Mouse (Mus musculus): ENCODE measurements at regions not wholly inside any gene's neighbourhood (a gene's known extent, or its start where the extent isn't known, plus 50 kb on each side); places are given as distances from the start of the nearest gene placed in this dataset.

DNA sequence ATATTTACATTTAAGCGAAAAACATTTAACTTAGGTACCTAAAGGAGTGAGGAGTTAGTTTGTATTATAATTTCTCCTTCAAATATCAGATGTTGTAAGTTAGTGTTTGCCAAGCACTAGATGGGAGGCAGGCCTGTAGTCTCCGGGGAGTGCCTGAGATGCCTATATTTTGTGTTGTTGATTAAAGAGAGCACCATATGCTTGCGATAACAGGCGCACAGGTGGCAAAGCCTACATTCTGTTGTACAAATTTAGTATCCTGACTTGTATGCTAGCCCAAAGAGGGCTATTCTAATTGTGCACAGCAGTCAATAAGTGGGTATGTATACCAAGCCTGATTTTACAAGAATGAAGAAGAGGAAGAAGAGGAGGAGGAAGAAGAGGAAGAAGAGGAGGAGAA, 151.8 kb upstream of the Atxn1 start:
- DNase-seq (ENCODE audit: low spot score), result no peak

DNA sequence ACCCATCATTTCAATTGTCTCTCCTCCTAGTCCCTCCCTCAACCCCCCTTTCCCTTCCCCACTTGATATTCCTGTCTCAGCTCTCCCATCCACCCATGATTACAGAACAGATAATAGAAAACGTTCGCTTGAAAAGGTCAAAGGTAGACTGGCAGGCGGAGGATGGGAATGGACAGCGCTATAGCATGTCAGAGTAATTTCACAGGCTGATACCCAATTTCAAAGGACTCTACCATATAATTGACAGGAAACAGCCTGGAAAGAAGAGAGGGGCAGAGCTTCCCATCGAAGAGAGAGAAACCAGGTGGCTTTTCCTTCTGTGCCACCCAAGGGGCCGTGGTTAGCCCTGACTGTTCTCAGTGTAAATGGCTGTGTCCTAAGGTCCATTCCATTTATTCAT, 140.2 kb upstream of the Atxn1 start:
- no peak for DNase-seq (ENCODE audit: low spot score)

DNA sequence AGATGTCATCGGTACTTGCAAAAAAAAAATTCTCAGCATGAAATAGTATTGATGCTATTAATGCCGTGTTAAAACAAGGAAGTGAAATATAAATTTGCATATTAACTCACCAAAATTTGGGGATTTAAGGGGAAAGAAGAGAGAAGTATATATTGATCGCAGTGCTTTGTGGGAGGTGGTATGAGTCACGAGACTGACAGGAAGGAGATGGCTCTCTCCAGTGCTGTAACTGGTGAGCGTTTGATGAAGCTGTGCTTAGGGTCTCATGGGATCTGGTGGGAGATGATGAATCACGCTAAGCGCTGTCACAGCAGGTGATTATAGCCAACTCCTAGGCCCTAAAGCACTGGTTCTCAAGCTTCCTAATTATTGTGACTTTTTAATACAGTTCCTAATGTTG, 133.8 kb upstream of the Atxn1 start:
- no peak for DNase-seq (ENCODE audit: low spot score)

DNA sequence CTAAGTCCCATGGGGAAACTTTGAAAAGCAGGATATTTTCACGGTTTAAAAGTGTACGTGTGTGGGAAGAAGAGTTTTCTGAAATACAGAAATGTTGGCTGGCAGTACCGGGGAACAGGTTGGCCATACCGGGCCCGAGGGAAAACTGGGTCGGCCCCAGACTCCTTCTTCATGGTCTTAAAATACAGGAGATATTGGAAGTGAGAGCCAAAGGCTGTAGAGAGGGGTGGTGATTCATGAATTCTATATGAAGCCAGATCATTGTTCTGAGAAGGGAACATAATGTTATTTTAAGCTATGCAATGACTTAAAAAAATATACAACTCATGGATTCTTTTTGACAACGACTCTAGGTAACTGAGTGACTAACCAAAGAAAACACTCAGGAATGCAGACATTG, 133.3 kb upstream of the Atxn1 start:
- no peak for DNase-seq (ENCODE audit: low spot score)

DNA sequence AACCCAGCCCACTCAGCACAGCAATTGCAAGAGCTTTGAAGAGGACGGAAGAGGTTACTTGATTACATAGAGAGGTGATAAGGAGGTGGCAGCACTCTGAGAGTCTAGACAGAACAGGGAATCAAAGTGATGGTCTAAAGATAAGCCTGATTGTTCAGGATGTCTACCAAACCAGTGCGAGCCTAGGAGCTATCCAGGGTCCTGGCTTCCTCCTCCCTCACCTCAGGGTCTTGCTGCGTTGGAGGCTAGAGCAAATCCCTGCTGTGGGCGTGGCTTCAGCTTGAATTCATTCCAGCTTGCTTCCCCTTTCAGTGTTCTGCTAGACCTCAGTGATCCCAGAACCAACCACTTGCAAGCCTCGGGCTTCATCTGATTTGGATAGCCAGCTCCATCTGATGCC, 132.2 kb upstream of the Atxn1 start:
- no peak for DNase-seq (ENCODE audit: low spot score)

DNA sequence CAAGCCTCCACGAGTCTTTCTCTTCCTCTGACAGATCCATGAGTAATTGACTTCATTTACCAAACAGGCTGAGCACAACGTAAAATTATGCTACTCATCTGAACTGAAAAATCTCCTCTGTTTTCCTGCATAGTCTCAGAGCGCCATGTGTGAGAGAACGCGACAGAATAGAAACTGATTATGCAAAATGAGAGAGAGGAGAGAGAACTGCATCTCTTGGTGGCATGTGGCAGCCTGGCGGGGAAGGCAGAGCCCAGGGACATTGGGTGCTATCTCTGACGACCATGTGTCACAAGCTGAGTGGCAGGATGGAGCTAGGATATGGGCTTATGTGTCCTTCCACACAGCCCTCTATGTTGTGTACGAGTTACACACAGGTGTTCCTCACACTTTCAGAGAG, 131.6 kb upstream of the Atxn1 start:
- DNase-seq (ENCODE audit: low spot score), result no peak

DNA sequence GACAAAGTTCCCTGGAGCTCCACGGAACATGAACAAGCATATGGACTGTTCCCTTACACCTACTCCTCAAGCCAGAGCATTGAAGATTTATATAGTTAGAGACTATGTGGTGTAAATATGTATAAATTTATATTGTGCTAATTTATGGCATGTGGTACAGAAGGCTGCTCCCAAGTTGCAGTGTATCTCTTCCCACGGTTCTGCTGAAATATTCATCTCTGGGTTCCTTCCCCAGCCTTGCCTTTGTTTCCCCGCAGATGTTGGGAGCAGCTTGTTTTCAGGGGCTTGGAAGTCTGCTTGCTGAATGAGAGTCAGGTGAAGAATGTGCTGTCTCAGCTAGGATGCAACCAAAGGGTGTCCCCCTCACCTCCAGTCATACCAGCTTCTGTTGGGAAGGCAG, 128.0 kb upstream of the Atxn1 start:
- DNase-seq (ENCODE audit: low spot score), result no peak

DNA sequence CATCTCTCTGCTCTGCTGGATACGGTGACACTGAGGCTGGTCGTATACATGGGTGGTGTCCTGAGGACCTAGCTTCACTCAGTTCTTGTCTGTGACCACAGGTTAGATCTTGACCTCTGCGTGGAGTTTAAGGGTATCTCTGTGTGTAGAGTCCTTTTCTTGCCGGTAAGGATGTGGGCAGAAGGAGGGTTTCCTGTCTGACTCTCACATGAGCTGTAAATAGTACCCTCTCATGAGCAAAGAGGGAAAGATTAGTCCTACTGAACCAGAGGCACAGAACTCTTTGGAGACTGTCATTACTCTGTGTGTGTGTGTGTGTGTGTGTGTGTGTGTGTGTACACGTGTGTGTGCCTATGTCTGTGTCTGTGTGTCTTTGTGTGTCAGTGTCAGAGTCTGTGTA, 126.3 kb upstream of the Atxn1 start:
- DNase-seq (ENCODE audit: low spot score), result no peak

DNA sequence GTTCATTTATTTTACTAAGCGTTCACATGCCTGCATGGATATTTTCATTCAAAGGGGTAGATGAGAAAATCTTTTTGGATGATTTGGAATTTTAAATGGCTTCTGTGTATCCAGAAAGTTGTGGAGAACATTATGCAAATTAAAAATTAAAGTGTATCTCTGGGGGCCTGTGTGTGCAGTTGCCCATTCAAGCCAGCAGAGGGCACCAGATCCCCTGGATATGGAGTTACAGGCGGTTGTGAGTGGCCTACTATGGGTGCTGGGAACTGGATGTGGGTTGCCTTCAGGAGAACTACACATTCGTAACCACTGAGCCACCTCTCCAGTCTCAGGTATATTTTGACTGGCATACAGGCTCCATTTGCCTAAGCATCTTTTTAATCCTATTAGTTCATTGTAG, 123.4 kb upstream of the Atxn1 start:
- DNase-seq (ENCODE audit: low spot score), result no peak

DNA sequence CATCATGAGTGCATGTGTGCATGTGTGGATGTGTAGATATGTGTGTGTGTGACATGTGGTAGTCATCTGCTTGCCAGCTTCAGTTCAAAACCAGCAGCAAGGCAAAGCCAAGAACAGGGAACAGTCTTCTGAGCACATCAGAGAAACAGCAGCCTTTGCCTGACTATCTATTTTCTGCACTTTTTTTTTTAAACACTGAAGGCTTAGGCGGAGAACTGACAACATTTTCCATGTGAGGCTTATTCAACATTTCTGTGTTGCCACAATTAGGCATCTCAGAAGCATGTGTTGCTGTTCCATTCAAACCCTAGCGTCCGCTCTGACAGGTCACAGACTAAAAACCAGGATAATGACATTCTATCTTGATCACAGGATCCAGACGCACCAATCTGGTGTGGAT, 122.9 kb upstream of the Atxn1 start:
- no peak for DNase-seq (ENCODE audit: low spot score)

DNA sequence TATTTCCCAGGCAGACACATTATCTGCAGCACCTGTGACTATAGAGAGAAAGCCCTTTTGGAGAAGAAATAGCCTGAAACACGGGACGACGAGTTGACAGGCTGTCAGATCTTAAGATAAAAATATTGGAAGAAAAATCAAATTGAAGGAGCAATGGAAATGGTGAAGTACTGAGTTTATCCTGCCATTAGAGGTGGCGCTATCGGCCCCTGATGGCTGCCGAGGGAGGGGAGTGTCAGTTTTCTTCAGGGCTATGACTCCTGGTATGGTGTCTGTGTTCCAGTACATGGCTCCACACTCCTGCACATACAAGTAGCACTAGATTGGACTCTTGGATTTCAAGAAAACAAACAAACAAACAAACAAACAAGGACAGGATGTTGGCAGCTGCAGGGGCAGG, 112.1 kb upstream of the Atxn1 start:
- no peak for DNase-seq (ENCODE audit: low spot score)

DNA sequence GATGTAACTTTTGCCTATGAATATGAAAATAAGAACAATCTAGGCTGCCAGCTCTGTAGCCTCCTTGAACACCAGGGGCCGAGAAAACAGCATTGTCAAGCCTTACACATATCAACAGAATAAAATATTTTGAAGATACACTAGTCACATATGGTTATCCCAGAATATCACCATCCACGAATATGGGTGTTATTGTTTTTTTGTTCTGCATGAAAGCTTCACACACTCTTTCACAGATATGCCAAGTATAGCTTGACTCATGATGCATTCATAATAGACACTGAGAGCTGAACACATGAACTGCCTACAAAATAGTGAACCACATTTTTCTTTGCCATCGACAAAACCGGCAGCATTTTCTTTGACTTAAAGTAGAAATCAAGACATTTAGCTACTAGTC, 106.9 kb upstream of the Atxn1 start:
- no peak for DNase-seq (ENCODE audit: low spot score)

DNA sequence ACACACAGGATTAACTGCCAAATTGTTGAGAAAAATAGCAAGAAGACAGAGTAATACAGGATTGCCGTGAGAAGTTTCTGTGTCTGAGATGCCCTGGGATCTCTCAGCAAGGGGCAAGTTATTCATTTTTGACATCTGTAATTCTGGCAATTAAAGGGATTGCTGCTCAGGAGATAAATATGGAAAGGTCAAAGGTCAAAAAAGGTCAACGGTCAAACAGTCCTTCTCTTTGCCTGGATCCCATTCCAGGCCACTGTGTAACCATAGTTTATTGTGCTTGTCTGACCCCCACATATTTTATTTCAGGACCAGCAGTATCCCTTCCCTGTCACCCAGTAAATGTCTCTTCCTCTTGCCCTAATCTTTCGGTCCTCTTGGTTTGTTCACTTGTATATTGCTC, 104.8 kb upstream of the Atxn1 start:
- DNase-seq (ENCODE audit: low spot score), result no peak

DNA sequence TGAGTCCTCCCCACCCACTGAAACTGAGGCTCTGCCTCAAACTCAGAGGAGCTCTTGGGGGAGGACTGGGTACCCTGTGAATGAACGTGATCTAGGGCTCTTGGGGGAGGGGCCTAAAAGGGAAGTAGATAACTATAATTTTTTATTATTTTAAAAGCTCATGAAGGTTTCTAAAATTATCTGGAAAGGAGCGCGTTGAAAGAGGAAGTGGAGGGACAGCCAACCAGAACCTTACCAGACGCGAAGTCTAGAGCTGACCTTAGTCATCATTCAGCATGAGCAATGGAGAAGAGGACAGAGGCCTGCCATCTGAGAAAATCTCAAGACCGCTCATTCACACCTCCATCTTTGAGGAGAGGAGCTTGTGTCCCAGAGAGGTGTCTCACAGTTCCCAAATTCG, 98.0 kb upstream of the Atxn1 start:
- DNase-seq (ENCODE audit: low spot score), result no peak

DNA sequence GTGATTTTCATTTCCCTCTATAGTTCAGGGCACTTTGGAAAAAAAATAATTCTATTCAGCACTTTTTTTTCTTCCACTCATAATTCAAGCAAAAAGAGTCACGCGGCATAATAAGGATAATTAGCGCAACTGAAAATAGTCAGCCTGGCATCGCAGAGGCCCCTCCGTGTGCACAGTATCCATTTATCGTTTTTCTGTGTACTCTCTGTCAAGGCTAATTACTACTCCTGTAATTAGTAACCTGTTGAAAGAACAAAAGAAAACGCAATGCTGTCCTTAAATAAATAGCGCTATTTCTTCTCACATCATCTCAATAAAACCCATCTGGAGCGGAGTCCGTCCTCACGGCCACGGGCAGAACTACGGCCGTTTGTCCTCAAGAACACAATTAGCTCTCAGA, 95.1 kb upstream of the Atxn1 start:
- DNase-seq (ENCODE audit: low spot score), result no peak

DNA sequence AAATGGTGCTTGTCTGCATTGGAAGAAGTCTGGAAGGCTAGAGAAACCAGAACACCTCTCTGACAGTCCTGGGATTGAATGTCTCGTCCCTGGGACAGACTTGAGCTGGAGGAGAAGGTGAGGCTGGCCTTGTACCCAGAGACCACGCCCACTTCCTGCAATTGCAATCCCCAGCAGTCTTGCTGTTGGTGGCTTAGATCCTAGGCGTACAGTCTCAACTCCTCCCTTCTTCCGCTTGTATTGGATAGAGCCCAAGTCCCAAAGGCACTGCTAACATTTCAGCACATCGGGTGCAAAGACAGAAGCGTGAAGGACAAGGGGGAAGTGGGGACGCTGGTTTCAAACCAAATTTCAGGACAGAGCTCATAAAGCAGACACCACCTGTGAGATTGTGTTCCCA, 94.1 kb upstream of the Atxn1 start:
- no peak for DNase-seq (ENCODE audit: low spot score)

DNA sequence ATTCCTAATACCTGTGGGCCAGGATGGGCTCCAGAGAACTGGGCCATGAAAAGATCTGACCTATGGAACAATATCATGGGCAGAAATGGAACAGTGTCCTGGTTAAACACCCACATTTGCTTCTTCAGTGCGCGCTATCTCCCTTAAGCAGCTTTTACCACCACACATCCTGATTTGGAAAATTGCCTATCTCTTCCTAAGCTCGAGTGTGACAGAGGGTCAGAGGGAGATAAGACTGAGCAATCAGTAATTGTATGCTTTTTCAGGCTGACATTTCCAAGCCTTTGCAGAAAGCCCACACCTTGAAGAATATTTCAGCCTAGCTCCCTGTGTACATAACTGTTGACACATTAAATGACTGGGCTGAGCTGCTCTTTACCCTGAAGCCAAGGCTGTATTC, 93.5 kb upstream of the Atxn1 start:
- no peak for DNase-seq (ENCODE audit: low spot score)

DNA sequence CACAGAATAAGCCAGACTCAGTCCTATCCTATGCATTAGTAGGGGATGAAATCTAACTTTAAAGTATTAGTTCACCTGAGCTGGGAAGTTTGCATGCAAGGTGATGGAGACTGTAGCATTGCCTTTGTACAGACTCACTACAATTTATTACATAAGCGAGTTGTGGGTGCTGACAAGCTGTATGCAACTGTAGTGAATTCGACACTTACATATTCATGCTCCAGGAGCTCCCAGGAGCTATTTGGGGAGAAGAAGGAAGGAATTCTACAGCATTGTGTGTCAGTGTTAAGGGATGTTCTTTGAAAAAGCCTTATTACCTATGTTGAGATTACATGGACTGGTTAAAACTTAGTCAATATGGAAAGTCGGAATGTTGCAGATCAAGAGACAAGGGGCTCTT, 90.6 kb upstream of the Atxn1 start:
- no peak for DNase-seq (ENCODE audit: low spot score)

DNA sequence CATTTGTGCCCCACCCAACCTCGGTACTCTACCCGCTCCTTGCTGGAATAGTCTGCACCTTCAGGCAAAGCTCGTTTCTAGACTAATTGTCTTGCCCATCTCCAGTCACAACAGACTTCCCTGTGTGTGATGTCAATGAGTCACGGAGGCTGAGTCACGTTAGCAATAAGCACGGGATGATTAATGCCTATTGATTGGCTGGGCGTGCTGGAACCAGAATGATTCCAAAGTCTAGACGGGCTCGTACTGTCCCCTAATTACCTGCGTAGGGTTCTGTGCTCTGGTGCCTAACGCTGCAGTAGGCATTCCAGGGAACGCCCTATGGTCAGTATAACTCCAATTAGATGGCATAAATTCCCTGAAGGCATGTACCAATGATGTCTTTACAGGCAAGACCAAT, 78.8 kb upstream of the Atxn1 start:
- DNase-seq (ENCODE audit: low spot score), result no peak

DNA sequence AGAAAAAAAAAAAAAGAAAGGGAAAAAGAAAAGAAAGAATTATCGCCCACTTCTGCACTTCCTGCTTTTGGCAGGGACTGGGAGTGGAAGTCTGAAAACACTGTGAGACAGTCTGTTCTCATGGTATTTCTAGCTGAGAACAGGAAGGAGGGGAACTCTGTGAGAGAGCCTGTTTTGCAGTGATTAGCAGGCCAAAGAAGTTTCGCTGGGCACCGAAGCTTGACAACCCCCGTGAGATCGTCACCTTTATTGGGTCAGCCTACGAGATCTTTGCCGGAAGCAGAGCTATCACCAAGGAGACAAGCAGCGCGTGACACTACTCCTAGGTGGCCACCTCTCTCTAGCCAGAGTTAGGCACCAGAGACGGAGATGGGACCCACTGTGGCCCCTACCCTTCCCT, 78.2 kb upstream of the Atxn1 start:
- no peak for DNase-seq (ENCODE audit: low spot score)

DNA sequence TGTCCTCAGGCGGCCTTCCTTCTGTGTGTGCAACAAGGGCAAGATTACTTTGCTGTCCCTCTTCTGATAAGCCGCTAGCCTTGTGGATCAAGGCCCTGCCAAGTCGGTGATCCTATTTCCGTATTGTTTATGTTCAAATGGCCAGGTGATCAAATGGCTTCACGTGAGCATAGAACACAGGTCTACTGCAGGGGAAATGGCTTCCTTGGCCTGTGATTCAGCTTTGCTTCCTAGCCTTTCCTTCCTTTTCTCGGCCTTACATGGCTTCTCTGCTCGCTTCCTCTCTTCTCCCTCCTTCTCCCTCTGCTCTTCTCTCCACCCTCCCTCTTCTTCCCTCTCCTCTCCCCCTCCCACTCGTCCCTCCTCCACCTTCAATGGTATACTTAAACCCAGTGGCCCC, 77.4 kb upstream of the Atxn1 start:
- DNase-seq (ENCODE audit: low spot score), result no peak

DNA sequence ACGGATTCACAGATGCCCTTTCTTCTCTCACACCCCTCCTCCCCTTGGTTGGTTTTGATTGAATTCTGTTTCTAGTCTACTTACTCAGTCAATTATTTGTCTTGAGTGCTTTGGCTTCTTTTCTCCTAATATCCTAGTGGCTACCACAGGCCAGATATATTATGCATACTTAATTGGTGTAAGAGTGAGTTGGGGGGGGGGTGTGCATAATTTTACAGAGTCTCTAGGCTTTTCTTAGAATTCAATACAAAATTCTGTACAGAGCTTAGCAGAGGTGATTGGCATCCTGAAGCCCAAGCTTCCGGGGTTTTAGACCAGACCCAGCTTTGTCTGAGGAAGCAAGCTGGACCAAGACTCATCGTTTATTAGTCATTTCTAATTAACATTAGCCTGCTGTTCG, 76.7 kb upstream of the Atxn1 start:
- no peak for DNase-seq (ENCODE audit: low spot score)

DNA sequence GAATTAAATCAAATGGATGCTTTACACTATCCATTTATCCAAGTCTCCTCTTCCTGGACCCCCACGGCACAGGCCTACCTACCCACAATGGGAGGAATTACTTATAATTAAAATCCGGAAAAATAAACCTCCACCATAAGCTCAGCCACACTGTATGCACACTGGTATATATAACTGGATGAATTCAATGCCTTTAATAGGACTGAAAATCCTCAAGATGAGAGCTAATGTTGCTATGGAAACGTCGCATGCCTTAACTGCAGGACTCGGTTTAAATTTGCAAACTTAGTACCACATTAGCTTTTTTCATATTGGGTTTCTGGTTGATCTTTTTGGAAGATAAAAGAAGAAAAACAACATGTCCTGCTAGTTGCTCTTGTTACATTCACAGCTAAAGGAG, 75.3 kb upstream of the Atxn1 start:
- no peak for DNase-seq (ENCODE audit: low spot score)

DNA sequence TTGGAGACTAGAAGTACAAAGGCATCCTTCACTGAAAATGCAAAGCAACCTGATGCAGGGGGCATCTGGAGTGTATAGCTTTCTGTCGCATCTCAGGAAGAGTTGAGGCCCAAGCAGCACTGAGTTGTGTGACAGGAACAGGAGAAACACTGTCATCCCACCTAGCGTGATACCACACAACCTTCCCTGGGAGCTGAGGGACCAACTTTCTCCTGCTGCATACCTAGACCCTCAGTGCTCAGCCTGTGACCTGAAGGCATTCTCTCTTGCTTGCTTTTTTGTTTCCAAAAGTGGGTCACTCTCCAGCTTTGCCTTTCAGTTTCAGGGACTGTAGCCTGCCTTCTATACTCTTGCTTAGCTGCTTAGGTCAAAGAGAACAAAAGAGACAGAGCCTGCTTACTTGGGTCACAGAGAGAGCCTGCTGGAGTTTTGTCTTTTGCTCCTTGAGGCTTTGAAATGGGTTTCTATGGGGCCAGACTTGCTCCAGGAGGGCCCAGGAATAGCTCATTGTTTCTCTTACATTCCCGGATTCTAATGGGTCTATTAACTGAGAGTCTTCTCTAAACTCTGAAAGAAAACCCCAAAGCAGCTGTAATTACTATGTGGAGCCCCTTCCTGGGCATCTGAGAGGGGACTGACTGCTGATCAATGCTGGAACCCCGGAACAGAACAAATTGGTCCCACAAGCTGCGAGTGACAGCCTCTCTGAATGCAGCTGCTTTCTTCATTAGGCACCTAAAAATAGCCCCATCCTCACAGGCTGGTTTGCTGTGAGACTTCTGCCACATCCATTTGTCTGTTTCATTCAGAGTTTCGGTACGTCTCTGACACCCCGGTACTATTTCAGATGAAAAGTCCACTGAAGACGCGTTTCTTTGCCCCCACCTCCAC, 73.9 kb upstream of the Atxn1 start:
- no peak for DNase-seq (ENCODE audit: low spot score)

DNA sequence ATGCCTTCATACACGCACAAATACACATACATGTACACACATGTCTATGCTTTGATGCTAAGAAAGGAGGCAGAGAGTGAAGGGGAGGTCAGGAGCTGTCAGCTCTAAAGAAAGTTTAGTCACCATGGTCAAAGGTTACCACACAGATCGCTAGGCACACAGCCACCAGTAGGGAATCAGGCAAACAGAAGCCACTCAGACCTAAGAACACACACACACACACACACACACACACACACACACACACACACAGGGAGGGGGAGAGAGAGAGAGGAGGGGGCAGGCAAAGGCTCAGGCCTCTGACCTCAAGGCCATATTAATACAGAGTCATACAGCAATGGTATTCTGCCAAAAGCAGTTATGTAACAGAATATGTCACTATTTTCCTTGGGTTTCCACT, 67.5 kb upstream of the Atxn1 start:
- no peak for DNase-seq (ENCODE audit: low spot score)
